8 mouse cellular contexts compared by ENCODE assay signal in the genomic region with DNA sequence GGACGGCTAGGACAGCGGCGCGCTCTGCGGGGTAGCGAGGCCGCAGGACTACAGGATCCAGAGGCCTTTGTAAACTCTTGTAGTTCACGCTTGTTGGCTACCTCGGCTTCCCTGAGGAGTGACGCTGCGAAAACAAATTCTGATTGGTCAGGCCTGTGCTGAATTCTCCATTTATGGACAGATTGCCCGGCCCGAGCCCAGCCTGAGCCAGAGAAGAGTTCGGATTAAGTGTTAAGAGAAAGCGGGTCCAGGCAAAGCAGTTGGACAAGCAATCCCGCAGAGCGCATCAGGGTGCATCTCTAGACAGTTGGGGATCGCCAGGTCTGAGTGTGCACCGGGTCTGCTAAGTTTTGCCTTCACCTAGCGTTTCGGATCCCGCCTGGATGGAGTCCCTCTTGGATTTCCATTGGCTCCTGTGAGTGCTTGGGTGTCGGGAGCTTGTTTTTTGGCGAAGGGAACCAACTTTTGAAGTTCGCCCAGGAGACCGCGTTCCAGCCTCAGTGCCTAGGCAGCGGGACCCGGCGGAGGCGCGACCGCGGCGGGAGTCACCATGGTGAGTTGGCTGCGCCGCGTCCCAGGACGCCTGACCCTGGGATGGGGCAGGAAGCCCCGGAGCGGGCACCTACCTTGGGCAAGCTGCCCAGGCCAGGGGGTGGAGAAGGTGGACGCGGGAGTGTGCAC. TPM values are rescaled to one million over a fixed set of nuclear protein-coding genes. Genes with fewer than 3 reads are reported as not detected.
DNase-seq lines count a peak whose midpoint lies in the region; ATAC-seq and TF ChIP-seq lines count a peak whose summit lies in the region.

A gene (plus strand): TSS at position 200 of the 681 bp plus-strand sequence.

- H3K27me3 ChIP-seq in ES-Bruce4 (ENCODE audit: control insufficient read depth, insufficient read depth, low read length, poor library complexity, severe bottlenecking), result no peaks in the 10 kb centered on the region
- H3K27me3 ChIP-seq in neural tube, embryonic 15.5 days (replicated peaks), result peaks cover 7% of the 10 kb centered on the region; the same call in 1 of the 2 replicates

- peak within 1 kb of the TSS; percentile 59 for H3K9ac ChIP-seq in ES-Bruce4 (ENCODE audit: low read depth, poor library complexity, severe bottlenecking)
- H3K9ac ChIP-seq in neural tube, embryonic 15.5 days (replicated peaks), result peak within 1 kb of the TSS; percentile 34

- no peak for TF ChIP-seq CTCF in ES-Bruce4 (IDR thresholded peaks at IDR 0.05; ENCODE audit: low read depth, low read length)
- TF ChIP-seq CTCF in layer of hippocampus, adult 2 months (conservative IDR thresholded peaks at IDR 0.05), result 0 out of 2 replicates have a peak, but pooled peaks have one; percentile 2
- no peak for TF ChIP-seq CTCF in lung, adult 2 months (IDR thresholded peaks at IDR 0.05; ENCODE audit: insufficient read depth, low read length)

- peak; percentile 78 for TF ChIP-seq POLR2A in ES-Bruce4 (IDR thresholded peaks at IDR 0.05; ENCODE audit: insufficient read depth, low read length)
- peak; percentile 95 for TF ChIP-seq POLR2A in lung, adult 2 months (IDR thresholded peaks at IDR 0.05; ENCODE audit: borderline replicate concordance, extremely low read depth, low read depth, low read length)

- no peaks in the 10 kb centered on the region for H3K36me3 ChIP-seq in ES-Bruce4 (ENCODE audit: control insufficient read depth, insufficient read depth, low read length, poor library complexity, severe bottlenecking)
- H3K36me3 ChIP-seq in neural tube, embryonic 15.5 days, result no peaks in the 10 kb centered on the region

- H3K4me3 ChIP-seq in ES-Bruce4 (ENCODE audit: low read depth, low read length), result peak within 1 kb of the TSS; percentile 89
- peak within 1 kb of the TSS; percentile 80 for H3K4me3 ChIP-seq in layer of hippocampus, adult 2 months
- peak within 1 kb of the TSS; percentile 74 for H3K4me3 ChIP-seq in lung, adult 2 months (replicated peaks; ENCODE audit: extremely low read depth, low read depth, low read length)
- peak within 1 kb of the TSS; percentile 58 for H3K4me3 ChIP-seq in neural tube, embryonic 15.5 days (replicated peaks)

- peaks cover 4% of the 10 kb centered on the region for H3K4me1 ChIP-seq in ES-Bruce4 (ENCODE audit: control insufficient read depth, insufficient read depth, low read length)
- H3K4me1 ChIP-seq in lung, adult 2 months (ENCODE audit: control insufficient read depth, insufficient read depth, low read length), result 0 out of 2 replicates have a peak, but pooled peaks cover 4% of the 10 kb centered on the region
- peaks cover 16% of the 10 kb centered on the region for H3K4me1 ChIP-seq in neural tube, embryonic 15.5 days

- 0 out of 2 replicates have a peak within 1 kb of the TSS, but pooled peaks have one; percentile 4 for H3K27ac ChIP-seq in ES-Bruce4 (ENCODE audit: insufficient read depth, low read length)
- peak within 1 kb of the TSS; percentile 81 for H3K27ac ChIP-seq in layer of hippocampus, adult 2 months
- H3K27ac ChIP-seq in neural tube, embryonic 15.5 days (replicated peaks), result peak within 1 kb of the TSS; percentile 66

- H3K4me2 ChIP-seq in neural tube, embryonic 15.5 days, result peak within 1 kb of the TSS; percentile 99

- WGBS in lung, adult 2 months, result under 1% methylated on average over 43 of the region's 43 CpGs
- under 1% methylated on average over 43 of the region's 43 CpGs for WGBS in neural tube, embryonic 15.5 days

- peak; percentile 60 for DNase-seq in cerebellum, adult 18-20 months
- peak; percentile 93 for DNase-seq in forelimb bud, embryonic 11.5 days (ENCODE audit: low read depth, low spot score)
- peak; percentile 90 for DNase-seq in heart, postnatal 4 days
- DNase-seq in layer of hippocampus, adult 2 months (ENCODE audit: low spot score in 2 of 2), result peak; percentile 83 to 95
- peak; percentile 90 for DNase-seq in lung, adult 2 months
- peak; percentile 79 for DNase-seq in testis, postnatal 10 days (ENCODE audit: low spot score)

- ATAC-seq in neural tube, embryonic 15.5 days (ENCODE audit: low FRiP score), result peak; percentile 92

- no peaks in the 10 kb centered on the region for H3K9me3 ChIP-seq in ES-Bruce4 (replicated peaks; ENCODE audit: control insufficient read depth, insufficient read depth, low read length, poor library complexity, severe bottlenecking)
- H3K9me3 ChIP-seq in neural tube, embryonic 15.5 days (replicated peaks), result no peaks in the 10 kb centered on the region

- no peak for TF ChIP-seq EP300 in ES-Bruce4 (IDR thresholded peaks at IDR 0.05; ENCODE audit: insufficient read depth, low read depth, low read length)

RNA-seq across cellular contexts. Expression of the gene that starts here (rescaled TPM):
- 51.6 and 54.2 TPM in 2 replicates for polyA plus RNA-seq in ES-Bruce4 (2011; ENCODE audit: insufficient read depth, insufficient read length, low read depth, missing spikeins)
- 10 to 100 TPM; 23.6 to 27.6 TPM for total RNA-seq in heart, postnatal 4 days (2021)
- 1 to 10 TPM; 7.6 to 8.2 TPM for total RNA-seq in layer of hippocampus, adult 2 months (2021)
- polyA plus RNA-seq in lung, adult 2 months (2012; rRNA removed), result 13.7 and 21.2 TPM in 2 replicates
- 5.3 and 8.9 TPM in 2 replicates for polyA plus RNA-seq in neural tube, embryonic 15.5 days (2015; fragmentation: Nextera tagmentation; extraction: Ambion mirVana)

Comparison
In these comparisons a context has a peak if more than half of its experiments do, and no peak if none do; other contexts are left out.
1. Peak in every context shown above with its lines: DNase-seq, ATAC-seq, H3K4me3 ChIP-seq and H3K27ac ChIP-seq.
2. H3K27ac ChIP-seq: peak in every context shown above with its lines; median percentile 81 in layer of hippocampus, adult 2 months; 66 in neural tube, embryonic 15.5 days; 4 in ES-Bruce4.